Mouse (Mus musculus) erythroblast, embryonic 14.5 days (primary cell): Measurements from ENCODE around the gene Tardbp.

Source experiments
- GATA1 ChIP-seq: IDR thresholded peaks from 2 replicates; pipeline ENCODE4 v1.6.1; 2012; ENCODE audit warnings: low read length, inconsistent platforms, mixed read lengths
- TAL1 ChIP-seq: IDR thresholded peaks from 3 replicates; pipeline ENCODE4 v1.6.1; 2012; ENCODE audit warnings: low read length, inconsistent platforms, mixed read lengths

- TF ChIP-seq GATA1 (no peak), TAL1 (no peak)
Observed at GRCm38 (mm10) chr4:148660174-148660573, 33.4 kb upstream of the Tardbp start.
